Mouse (Mus musculus) thymus, adult 2 months (tissue): ENCODE results near the gene Flot1. TPM values are rescaled to one million over a fixed set of nuclear protein-coding genes. Genes with fewer than 3 reads are reported as not detected.

ENCODE experiments used
- DNase-seq: peaks from one replicate; pipeline ENCODE4 v3.0.0; 2021
- H3K27ac ChIP-seq: fragments of 200-500 bp; 2 replicates; pipeline ENCODE4 v1.5.1; 2012; ENCODE audit warnings: low read length, control low read depth; ENCODE audit not compliant: control insufficient read depth, insufficient read depth
- H3K27me3 ChIP-seq: fragments of 200-500 bp; 2 replicates; pipeline ENCODE4 v1.6.1; 2012; ENCODE audit warnings: mild to moderate bottlenecking, low read length, moderate library complexity, mixed read lengths; ENCODE audit not compliant: control insufficient read depth, insufficient read depth
- H3K36me3 ChIP-seq: fragments of 200-500 bp; 2 replicates; pipeline ENCODE4 v1.6.1; 2012; ENCODE audit warnings: mild to moderate bottlenecking, low read length, moderate library complexity; ENCODE audit not compliant: control insufficient read depth, insufficient read depth
- H3K4me1 ChIP-seq: fragments of 200-500 bp; replicated peaks from 2 replicates; pipeline ENCODE4 v1.6.1; 2012; ENCODE audit warnings: low read length; ENCODE audit not compliant: control insufficient read depth, insufficient read depth
- H3K4me3 ChIP-seq: fragments of 200-500 bp; 2 replicates; pipeline ENCODE4 v1.5.1; 2012; ENCODE audit warnings: mild to moderate bottlenecking, low read length, control low read depth, moderate library complexity; ENCODE audit not compliant: control insufficient read depth, insufficient read depth
- CTCF ChIP-seq: fragments of 200-500 bp; IDR thresholded peaks from 2 replicates; pipeline ENCODE4 v1.5.1; 2012; ENCODE audit warnings: mild to moderate bottlenecking, control low read depth, low read length, moderate library complexity, borderline replicate concordance; ENCODE audit not compliant: control insufficient read depth, poor library complexity, insufficient read depth; ENCODE audit errors: extremely low read depth
- POLR2A ChIP-seq: fragments of 200-500 bp; IDR thresholded peaks from 2 replicates; pipeline ENCODE4 v1.6.1; 2012; ENCODE audit warnings: mild to moderate bottlenecking, low read length, control low read depth, moderate library complexity; ENCODE audit not compliant: control insufficient read depth, poor library complexity, insufficient read depth; ENCODE audit errors: extremely low read depth
- WGBS: fragments of 180-500 bp; shearing (Covaris S2); methylation state at CpG from one replicate; pipeline ENCODE4 v1.1.7; 2018; 5-methylcytosine and 5-hydroxymethylcytosine counted together
- polyA plus RNA-seq: library from polyadenylated mRNA; depleted of rRNA; stranded (reverse); fragments of >200 nt; gene quantifications from 2 replicates; pipeline ENCODE4 v1.2.3, GENCODE M21; 2012

Flot1 gene
- polyA plus RNA-seq, 1 experiment: 70.4 TPM

GRCm38 (mm10) chr17:35795099-35795498 is 27.9 kb upstream of the Flot1 start:
- H3K27me3 ChIP-seq: no peaks in the 10 kb centered on the region

DNA sequence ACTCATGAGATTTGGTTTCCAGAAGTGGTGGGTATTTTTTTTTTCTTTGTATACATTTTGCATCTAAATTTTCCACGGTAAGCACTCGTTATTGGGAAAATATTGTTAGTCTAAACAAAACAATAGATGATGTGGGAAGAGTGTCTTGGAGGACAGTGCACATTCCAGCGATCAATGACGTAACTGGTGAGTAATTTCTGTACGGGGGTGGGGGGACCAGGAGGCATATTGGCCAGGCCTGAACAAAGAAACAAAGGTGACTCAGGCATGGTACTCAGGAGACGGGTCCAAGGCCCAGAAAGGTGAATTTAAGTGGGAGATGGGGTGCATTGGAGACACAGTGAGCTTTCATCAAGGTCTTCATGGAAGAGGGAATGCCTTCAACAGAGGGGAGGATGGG is 27.4 kb upstream of the Flot1 start:
- DNase-seq: no peak
- H3K4me1 ChIP-seq: no peaks in the 10 kb centered on the region; the same call in 1 of the 2 replicates
- WGBS: 91% methylated on average over 6 of the region's 6 CpGs
- no peaks in the 10 kb centered on the region for H3K27me3 ChIP-seq
- no peak overlapping the region for H3K27ac ChIP-seq
- TF ChIP-seq CTCF (no peak), POLR2A (no peak)
- no peaks in the 10 kb centered on the region for H3K36me3 ChIP-seq
- no peak overlapping the region for H3K4me3 ChIP-seq

More at GRCm38 (mm10) chr17:35795099-35795498, 27.9 kb upstream of the Flot1 start:
- Histone ChIP-seq H3K4me1 (no peaks in the 10 kb centered on the region; the same call in 1 of the 2 replicates), H3K4me3 (no peak overlapping the region), H3K27ac (no peak overlapping the region), H3K36me3 (no peaks in the 10 kb centered on the region)
- WGBS: 37% methylated on average over 2 of the region's 2 CpGs
- no peak for DNase-seq
- no peak for TF ChIP-seq POLR2A
- no peak for TF ChIP-seq CTCF

- H3K27ac ChIP-seq: no peak overlapping the region
- H3K4me1 ChIP-seq: no peaks in the 10 kb centered on the region; the same call in 1 of the 2 replicates
- no peaks in the 10 kb centered on the region for H3K36me3 ChIP-seq
- TF ChIP-seq CTCF: no peak
- TF ChIP-seq POLR2A: no peak
- 48% methylated on average over 5 of the region's 5 CpGs for WGBS
- no peak for DNase-seq
- no peak overlapping the region for H3K4me3 ChIP-seq
- no peaks in the 10 kb centered on the region for H3K27me3 ChIP-seq
These were observed 26.2 kb upstream of the Flot1 start for GRCm38 (mm10) chr17:35796835-35797234.

DNA sequence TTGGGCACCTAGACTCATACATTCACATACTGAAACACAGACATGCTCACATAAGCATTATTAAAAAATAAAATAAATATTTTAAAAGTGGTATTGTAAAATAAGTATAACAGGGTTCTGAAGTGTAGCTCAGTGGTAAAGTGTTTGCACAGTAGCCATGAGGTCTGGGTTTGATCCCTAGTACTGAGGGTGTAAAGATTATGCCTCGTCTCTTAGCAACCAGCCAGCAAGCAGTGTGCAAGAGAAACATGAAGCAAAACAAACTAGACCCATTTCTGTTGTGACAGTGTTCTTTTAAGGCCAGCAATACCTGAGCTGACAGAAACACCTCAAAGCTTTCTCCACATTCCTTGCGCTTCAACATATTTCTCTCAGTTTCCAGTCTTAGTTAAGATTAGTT is 22.1 kb upstream of the Flot1 start:
- H3K4me3 ChIP-seq: no peak overlapping the region
- H3K27me3 ChIP-seq: no peaks in the 10 kb centered on the region
- H3K27ac ChIP-seq: no peak overlapping the region
- H3K4me1 ChIP-seq: no peaks in the 10 kb centered on the region; the same call in 1 of the 2 replicates
- TF ChIP-seq CTCF: no peak
- no peak for TF ChIP-seq POLR2A
- H3K36me3 ChIP-seq: no peaks in the 10 kb centered on the region
- WGBS: 91% methylated on average over 2 of the region's 2 CpGs
- DNase-seq: no peak

DNA sequence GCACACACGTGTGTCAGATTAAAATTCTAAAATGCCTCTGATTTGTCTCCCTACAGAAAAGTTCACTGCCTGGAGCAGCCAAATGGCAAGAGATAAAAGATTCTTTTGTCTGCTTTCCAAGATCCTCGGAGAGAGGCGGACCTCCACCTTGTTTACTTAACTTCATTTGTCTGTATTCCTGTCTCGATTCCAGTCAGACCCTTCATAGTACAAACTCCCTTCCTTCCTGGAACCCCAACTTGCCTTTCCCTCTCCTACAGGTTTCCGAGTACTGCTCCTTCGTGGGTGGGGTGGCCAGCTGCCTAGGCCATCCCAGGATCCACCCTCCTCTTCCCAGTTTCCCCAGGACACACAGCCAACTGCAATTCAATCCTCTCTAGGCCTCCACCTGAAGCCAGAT is 20.0 kb upstream of the Flot1 start:
- DNase-seq: no peak
- no peak overlapping the region for H3K27ac ChIP-seq
- WGBS: 90% methylated on average over 6 of the region's 6 CpGs

DNA sequence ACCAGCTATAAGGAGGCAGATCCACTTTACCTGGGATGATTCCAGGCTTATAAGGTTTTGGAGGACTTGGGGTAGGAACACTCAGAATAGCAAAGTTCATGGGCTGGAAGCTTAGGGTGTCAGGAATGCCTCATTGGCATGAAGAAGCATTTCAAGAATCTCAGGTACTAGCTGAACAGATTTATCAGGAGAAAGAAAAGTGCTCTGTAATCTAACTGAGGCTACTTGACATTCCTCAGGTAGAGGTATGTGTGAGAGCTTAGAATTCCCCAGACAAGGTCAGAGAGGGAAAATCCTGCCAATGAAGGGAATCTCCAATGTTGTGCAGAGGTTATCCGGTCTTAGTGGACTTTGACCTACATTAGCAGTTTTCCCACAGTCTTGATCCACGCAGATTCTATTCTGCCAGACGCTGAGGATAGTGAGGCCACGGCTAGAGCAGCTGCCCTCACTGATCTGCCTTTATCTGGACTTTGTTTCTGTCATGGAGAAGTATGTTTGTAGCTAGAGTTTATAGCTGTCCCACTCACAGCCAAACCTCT is 19.1 kb upstream of the Flot1 start:
- 88% methylated on average over 4 of the region's 4 CpGs for WGBS
- no peak for DNase-seq
- H3K27me3 ChIP-seq: no peaks in the 10 kb centered on the region
- no peaks in the 10 kb centered on the region for H3K36me3 ChIP-seq
- no peak overlapping the region for H3K4me3 ChIP-seq
- TF ChIP-seq POLR2A: no peak
- no peak for TF ChIP-seq CTCF
- no peaks in the 10 kb centered on the region for H3K4me1 ChIP-seq
- H3K27ac ChIP-seq: no peak overlapping the region

More for the DNA sequence above, 20.0 kb upstream of the Flot1 start:
- H3K4me1 ChIP-seq: no peaks in the 10 kb centered on the region
- TF ChIP-seq CTCF: no peak
- TF ChIP-seq POLR2A: no peak
- H3K4me3 ChIP-seq: no peak overlapping the region
- H3K27me3 ChIP-seq: no peaks in the 10 kb centered on the region
- no peaks in the 10 kb centered on the region for H3K36me3 ChIP-seq

DNA sequence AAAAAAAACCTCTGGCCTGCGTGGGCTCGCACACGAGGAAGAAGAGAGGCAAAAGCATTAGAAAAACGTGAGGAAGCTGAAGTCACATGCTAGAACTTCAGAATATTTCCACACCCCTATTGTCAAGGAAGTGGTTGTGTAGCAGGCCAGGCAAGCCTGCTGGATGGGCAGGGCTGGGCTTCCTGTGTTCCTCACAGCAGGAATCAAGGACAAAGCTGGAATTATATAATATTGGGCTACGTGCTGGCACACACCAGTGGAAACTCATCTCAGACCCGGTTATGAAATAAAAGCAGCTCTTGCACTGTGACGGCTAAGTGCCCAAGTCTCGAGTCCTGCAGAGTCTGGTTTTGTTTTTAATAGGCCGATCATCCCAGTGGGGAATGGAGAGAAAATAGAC is 15.0 kb upstream of the Flot1 start:
- no peaks in the 10 kb centered on the region for H3K27me3 ChIP-seq
- H3K27ac ChIP-seq: no peak overlapping the region
- no peaks in the 10 kb centered on the region for H3K36me3 ChIP-seq
- H3K4me3 ChIP-seq: no peak overlapping the region
- WGBS: 61% methylated on average over 9 of the region's 9 CpGs
- TF ChIP-seq POLR2A: no peak
- no peak for TF ChIP-seq CTCF
- no peak for DNase-seq
- no peaks in the 10 kb centered on the region; the same call in 1 of the 2 replicates for H3K4me1 ChIP-seq
